Mouse (Mus musculus): ENCODE results near the gene Rpl23. TPM values are rescaled to one million over a fixed set of nuclear protein-coding genes. Genes with fewer than 3 reads are reported as not detected.
A peak's percentile ranks its signal among the peaks of the same experiment; 100 is the strongest.

The Rpl23 gene
- polyA plus RNA-seq, 1 experiment from 2014 or later: 491 TPM

DNA sequence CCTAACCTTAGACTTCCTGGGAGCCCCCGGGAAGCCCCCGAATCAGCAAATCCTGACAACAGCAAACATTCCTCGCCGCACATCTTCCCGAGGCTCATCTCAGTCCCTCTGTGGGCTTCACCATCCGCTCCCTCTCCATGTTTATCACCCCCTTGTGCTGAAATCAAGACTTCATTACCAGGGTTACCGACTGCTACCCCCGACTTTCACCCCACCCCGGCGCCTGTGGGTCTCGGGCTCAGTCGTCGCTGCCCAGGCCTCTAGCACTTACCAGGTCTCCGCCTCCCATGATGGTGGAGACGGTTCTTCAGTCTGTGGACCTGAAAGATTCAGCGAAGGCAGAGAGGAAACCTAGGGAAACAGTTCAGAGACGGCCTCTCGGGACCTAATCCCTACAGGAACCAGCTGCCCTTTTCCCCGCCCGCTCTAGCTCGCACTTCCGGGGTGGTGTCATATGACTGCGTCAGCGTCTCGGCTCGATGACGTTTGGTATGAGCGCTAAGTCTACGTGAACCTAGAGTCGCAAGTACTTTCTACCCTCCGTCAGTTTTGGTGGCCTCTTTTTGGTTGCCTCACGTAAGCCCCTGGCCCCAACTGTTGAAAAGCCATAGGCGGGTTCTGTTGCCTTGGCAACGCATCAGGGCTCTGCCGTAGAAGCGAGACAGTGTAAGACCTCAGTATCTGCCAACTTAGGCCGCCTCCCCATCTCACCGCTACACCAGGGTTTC is 15.9 kb downstream of the Rpl23 start, which contains the start of gene Cwc25:
Cwc25 (minus strand) TSS at position 403 of the 728 bp plus-strand sequence.
- H3K4me2 ChIP-seq (ENCODE audit: low read depth, low read length): peak within 1 kb of the TSS; percentile 70
- H3K9ac ChIP-seq (ENCODE audit: low read depth, low read length): peak within 1 kb of the TSS; percentile 98
- peak within 1 kb of the TSS; percentile 89 for H3K27ac ChIP-seq (ENCODE audit: low read length)
- under 1% methylated on average over 38 of the region's 38 CpGs for WGBS
- peaks cover 11% of the 10 kb centered on the region for H3K4me1 ChIP-seq (ENCODE audit: control insufficient read depth, insufficient read depth, low read length)
- no peaks in the 10 kb centered on the region for H3K9me3 ChIP-seq (ENCODE audit: control insufficient read depth, low read length)
- peaks cover 17% of the 10 kb centered on the region for H3K36me3 ChIP-seq (ENCODE audit: control insufficient read depth, insufficient read depth, low read length)
- no peaks in the 10 kb centered on the region for H3K27me3 ChIP-seq (replicated peaks; ENCODE audit: control insufficient read depth, insufficient read depth, low read length)
- H3K4me3 ChIP-seq (ENCODE audit: low read length): peak within 1 kb of the TSS; percentile 96
- ATAC-seq: peak; percentile 95

DNA sequence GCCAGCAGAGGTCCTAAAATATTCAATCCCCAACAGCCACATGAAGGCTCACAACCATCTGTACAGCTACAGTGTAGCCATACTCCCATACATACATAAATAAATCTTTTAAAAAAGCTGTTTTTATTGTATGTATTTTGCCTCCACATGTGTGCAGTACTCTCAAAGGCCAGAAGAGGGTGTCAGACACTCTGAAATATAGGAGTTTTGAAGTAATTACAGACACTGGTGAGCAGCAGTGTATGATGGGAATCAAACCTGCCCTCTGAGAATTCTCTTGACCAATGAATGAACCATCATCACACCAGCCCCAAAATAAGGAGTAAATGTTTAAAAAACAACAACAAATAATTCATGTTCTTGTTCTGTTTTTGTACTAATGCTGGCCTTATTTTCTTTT is 20.6 kb downstream of the Rpl23 start:
- no peak for ATAC-seq
- H3K4me1 ChIP-seq (ENCODE audit: control insufficient read depth, insufficient read depth, low read length): peaks cover 11% of the 10 kb centered on the region
- no peak overlapping the region for H3K4me2 ChIP-seq (ENCODE audit: low read depth, low read length)
- H3K36me3 ChIP-seq (ENCODE audit: control insufficient read depth, insufficient read depth, low read length): peaks cover 22% of the 10 kb centered on the region
- H3K9me3 ChIP-seq (ENCODE audit: control insufficient read depth, low read length): no peaks in the 10 kb centered on the region
- H3K27me3 ChIP-seq (replicated peaks; ENCODE audit: control insufficient read depth, insufficient read depth, low read length): no peaks in the 10 kb centered on the region
- H3K9ac ChIP-seq (ENCODE audit: low read depth, low read length): no peak overlapping the region
- H3K27ac ChIP-seq (ENCODE audit: low read length): no peak overlapping the region
- no peak overlapping the region for H3K4me3 ChIP-seq (ENCODE audit: low read length)

DNA sequence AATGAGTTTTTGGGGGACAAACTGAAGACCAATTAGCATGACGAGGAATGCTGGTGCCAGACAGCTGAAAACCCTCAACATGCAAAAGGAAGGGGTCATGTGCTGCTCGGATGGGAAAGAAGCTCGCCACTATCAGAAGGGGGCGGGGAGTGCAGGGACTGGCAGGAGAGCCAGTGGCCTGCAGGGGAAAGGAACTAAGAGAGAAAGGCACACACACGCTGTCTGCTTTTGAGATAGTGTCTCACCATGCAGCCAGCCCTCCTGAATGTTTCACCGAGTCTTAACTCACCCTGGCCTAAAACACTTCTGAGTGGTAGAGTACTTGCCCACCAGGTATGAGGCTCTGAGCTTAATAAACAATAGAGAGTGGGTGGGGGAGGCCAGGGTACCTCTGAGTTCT is 23.3 kb downstream of the Rpl23 start:
- Histone ChIP-seq H3K9ac (ENCODE audit: low read depth, low read length) (no peak overlapping the region), H3K4me2 (ENCODE audit: low read depth, low read length) (no peak overlapping the region), H3K4me3 (ENCODE audit: low read length) (no peak overlapping the region), H3K27ac (ENCODE audit: low read length) (no peak overlapping the region), H3K4me1 (ENCODE audit: control insufficient read depth, insufficient read depth, low read length) (no peaks in the 10 kb centered on the region), H3K27me3 (replicated peaks; ENCODE audit: control insufficient read depth, insufficient read depth, low read length) (no peaks in the 10 kb centered on the region), H3K9me3 (ENCODE audit: control insufficient read depth, low read length) (no peaks in the 10 kb centered on the region), H3K36me3 (ENCODE audit: control insufficient read depth, insufficient read depth, low read length) (peaks cover 26% of the 10 kb centered on the region)
- ATAC-seq: no peak
- WGBS: 79% methylated on average over 6 of the region's 6 CpGs

DNA sequence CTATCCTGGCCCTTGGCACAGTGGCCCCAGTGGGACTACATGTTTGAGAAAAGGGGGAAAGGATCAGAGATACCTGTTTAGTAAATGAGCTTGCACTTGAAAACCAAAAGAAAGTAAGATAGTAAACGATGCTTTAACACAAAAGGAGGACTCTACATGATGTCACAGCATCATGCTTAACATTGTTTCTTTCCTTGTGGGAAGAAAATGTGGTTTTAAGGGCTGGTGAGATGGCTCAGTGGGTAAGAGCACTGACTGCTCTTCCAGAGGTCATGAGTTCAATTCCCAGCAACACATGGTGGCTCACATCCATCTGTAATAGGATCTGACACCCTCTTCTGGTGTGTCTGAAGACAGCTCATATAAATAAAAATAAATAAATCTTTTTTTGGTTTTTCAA is 24.1 kb downstream of the Rpl23 start:
- Histone ChIP-seq H3K9ac (ENCODE audit: low read depth, low read length) (no peak overlapping the region), H3K27me3 (replicated peaks; ENCODE audit: control insufficient read depth, insufficient read depth, low read length) (no peaks in the 10 kb centered on the region), H3K36me3 (ENCODE audit: control insufficient read depth, insufficient read depth, low read length) (peaks cover 32% of the 10 kb centered on the region), H3K9me3 (ENCODE audit: control insufficient read depth, low read length) (no peaks in the 10 kb centered on the region), H3K27ac (ENCODE audit: low read length) (no peak overlapping the region), H3K4me2 (ENCODE audit: low read depth, low read length) (no peak overlapping the region), H3K4me3 (ENCODE audit: low read length) (no peak overlapping the region), H3K4me1 (ENCODE audit: control insufficient read depth, insufficient read depth, low read length) (no peaks in the 10 kb centered on the region)
- no peak for ATAC-seq
- WGBS: 90% methylated on average over 1 of the region's 1 CpGs

DNA sequence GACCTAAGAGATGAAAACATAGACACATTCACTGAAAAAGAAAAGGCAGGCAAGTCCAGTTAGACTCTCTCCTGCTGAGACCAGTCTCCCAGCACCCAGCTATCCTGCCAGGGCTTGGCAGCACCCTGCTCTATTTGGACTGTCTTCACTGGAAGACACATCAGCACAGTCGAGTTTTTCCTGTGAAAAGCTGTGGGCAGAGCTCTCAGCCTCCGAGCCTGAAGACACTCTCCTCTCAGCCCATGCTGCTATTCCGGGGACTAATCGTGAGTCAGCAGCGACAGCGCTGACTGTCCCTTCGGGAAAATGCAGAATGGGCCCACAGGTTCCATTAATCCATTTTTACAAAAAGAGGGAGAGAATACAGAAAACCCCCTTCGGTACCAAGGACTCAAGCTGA is 29.0 kb downstream of the Rpl23 start:
- Histone ChIP-seq H3K4me1 (ENCODE audit: control insufficient read depth, insufficient read depth, low read length) (no peaks in the 10 kb centered on the region), H3K36me3 (ENCODE audit: control insufficient read depth, insufficient read depth, low read length) (peaks cover 33% of the 10 kb centered on the region), H3K9ac (ENCODE audit: low read depth, low read length) (no peak overlapping the region), H3K27me3 (replicated peaks; ENCODE audit: control insufficient read depth, insufficient read depth, low read length) (no peaks in the 10 kb centered on the region), H3K9me3 (ENCODE audit: control insufficient read depth, low read length) (no peaks in the 10 kb centered on the region), H3K4me2 (ENCODE audit: low read depth, low read length) (no peak overlapping the region), H3K4me3 (ENCODE audit: low read length) (no peak overlapping the region), H3K27ac (ENCODE audit: low read length) (no peak overlapping the region)
- ATAC-seq: no peak
- WGBS: 94% methylated on average over 8 of the region's 8 CpGs

DNA sequence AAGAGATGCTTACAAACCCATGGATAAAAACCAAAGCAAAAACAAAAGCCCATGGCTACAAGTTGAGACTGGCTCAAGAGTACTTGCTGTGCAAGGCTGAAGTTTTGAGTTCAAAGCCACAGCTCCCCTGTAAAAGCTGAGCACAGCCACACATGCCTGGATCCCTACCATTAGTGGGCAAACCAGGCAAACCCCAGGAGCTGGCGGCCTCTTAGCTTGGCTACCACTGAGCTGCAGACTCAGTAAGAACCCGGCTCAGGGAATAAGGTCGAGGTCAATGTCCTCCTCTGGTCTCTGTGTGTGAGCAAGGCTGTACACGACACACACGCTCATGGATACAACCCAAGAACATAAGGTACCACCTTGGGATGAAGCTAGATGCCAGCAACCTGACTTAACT is 33.7 kb downstream of the Rpl23 start:
- Histone ChIP-seq H3K27me3 (replicated peaks; ENCODE audit: control insufficient read depth, insufficient read depth, low read length) (no peaks in the 10 kb centered on the region), H3K4me1 (ENCODE audit: control insufficient read depth, insufficient read depth, low read length) (peaks cover 3% of the 10 kb centered on the region), H3K4me2 (ENCODE audit: low read depth, low read length) (no peak overlapping the region), H3K9me3 (ENCODE audit: control insufficient read depth, low read length) (no peaks in the 10 kb centered on the region), H3K4me3 (ENCODE audit: low read length) (no peak overlapping the region), H3K9ac (ENCODE audit: low read depth, low read length) (no peak overlapping the region), H3K27ac (ENCODE audit: low read length) (no peak overlapping the region), H3K36me3 (ENCODE audit: control insufficient read depth, insufficient read depth, low read length) (peaks cover 25% of the 10 kb centered on the region)
- no peak for ATAC-seq
- 80% methylated on average over 5 of the region's 5 CpGs for WGBS

DNA sequence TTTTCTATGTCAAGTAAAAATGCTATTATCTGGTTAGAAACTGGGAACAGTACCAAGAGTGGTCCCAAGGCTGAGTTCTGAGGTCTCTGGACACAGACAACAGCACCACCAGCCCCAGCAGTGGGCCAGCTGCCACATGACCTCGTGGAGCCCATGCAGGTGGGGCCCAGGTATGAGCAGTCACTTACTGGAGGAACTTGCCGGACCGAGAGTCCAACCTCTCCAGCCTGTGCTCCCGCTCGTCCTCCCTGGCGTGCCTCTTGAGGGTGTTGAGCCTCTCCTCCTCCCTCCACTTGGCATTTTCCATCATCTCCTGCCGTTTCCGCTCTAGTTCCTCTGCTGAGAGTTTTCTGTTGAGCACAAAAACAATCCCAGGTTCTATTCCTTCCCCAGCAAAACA is 34.5 kb downstream of the Rpl23 start:
- Histone ChIP-seq H3K9ac (ENCODE audit: low read depth, low read length) (no peak overlapping the region), H3K9me3 (ENCODE audit: control insufficient read depth, low read length) (no peaks in the 10 kb centered on the region), H3K27me3 (replicated peaks; ENCODE audit: control insufficient read depth, insufficient read depth, low read length) (no peaks in the 10 kb centered on the region), H3K4me2 (ENCODE audit: low read depth, low read length) (no peak overlapping the region), H3K4me3 (ENCODE audit: low read length) (no peak overlapping the region), H3K36me3 (ENCODE audit: control insufficient read depth, insufficient read depth, low read length) (peaks cover 18% of the 10 kb centered on the region), H3K4me1 (ENCODE audit: control insufficient read depth, insufficient read depth, low read length) (peaks cover 10% of the 10 kb centered on the region), H3K27ac (ENCODE audit: low read length) (no peak overlapping the region)
- no peak for ATAC-seq
- WGBS: 91% methylated on average over 8 of the region's 8 CpGs

DNA sequence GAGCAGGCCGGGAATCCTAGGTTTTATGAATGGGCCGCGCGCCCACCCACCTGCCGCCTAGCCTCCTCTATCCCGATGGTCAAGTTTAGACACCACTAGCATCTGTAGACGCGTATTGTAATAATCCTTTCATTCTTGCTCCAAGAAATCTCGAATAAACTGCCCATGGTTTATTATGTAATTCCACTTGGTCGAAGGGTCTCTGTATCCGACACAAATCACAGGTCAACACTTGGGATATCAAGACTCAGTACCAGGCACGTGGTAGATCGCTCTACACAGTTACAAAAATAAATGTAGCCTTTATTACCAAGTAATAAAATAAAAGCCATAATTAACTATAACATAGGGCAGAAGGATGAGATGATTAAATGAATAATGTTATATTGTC is 36.9 kb downstream of the Rpl23 start:
- Histone ChIP-seq H3K27me3 (replicated peaks; ENCODE audit: control insufficient read depth, insufficient read depth, low read length) (no peaks in the 10 kb centered on the region), H3K36me3 (ENCODE audit: control insufficient read depth, insufficient read depth, low read length) (peaks cover 9% of the 10 kb centered on the region; the same call in 1 of the 2 replicates), H3K9me3 (ENCODE audit: control insufficient read depth, low read length) (no peaks in the 10 kb centered on the region), H3K4me3 (ENCODE audit: low read length) (peak overlapping the region; percentile 84), H3K9ac (ENCODE audit: low read depth, low read length) (0 out of 2 replicates have a peak overlapping the region, but pooled peaks have one; percentile 11), H3K27ac (ENCODE audit: low read length) (no peak overlapping the region), H3K4me1 (ENCODE audit: control insufficient read depth, insufficient read depth, low read length) (peaks cover 17% of the 10 kb centered on the region), H3K4me2 (ENCODE audit: low read depth, low read length) (peak overlapping the region; percentile 72)
- WGBS: 9% methylated on average over 13 of the region's 13 CpGs
- no peak for ATAC-seq

DNA sequence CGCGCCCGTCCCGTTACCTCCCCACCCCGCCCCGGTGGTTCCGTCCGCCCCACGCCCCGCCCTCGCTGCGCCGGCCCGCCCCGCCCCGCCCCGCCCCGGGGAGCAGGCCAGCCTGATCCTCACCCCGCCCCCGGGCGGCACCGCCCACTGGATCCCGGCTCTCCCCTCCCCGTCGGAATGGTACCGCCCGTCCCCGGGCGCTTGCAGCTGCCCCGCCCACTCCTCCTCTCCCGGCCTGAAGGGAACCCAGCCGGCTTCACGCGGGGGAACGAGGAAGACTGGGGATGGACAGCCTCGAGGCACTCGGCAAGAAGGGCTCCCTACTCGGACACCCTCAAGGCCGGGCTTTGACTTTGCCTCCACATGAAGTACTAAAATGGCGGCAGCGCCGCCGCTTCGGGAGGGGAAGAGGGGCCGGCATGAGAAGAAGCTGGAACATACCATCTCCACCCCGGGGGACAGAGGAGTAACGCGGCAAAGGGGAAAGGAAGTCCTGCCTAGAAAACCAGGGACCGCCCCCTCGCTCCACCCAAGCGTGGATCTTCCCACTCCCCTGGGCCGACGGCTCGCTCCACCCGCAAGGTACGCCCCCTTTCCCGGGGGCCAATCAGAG is 37.4 kb downstream of the Rpl23 start:
- Histone ChIP-seq H3K4me2 (ENCODE audit: low read depth, low read length) (peak overlapping the region; percentile 91), H3K27me3 (replicated peaks; ENCODE audit: control insufficient read depth, insufficient read depth, low read length) (no peaks in the 10 kb centered on the region), H3K36me3 (ENCODE audit: control insufficient read depth, insufficient read depth, low read length) (peaks cover 9% of the 10 kb centered on the region; the same call in 1 of the 2 replicates), H3K9me3 (ENCODE audit: control insufficient read depth, low read length) (no peaks in the 10 kb centered on the region), H3K4me1 (ENCODE audit: control insufficient read depth, insufficient read depth, low read length) (peaks cover 17% of the 10 kb centered on the region), H3K27ac (ENCODE audit: low read length) (peak overlapping the region; percentile 90), H3K4me3 (ENCODE audit: low read length) (peak overlapping the region; percentile 84), H3K9ac (ENCODE audit: low read depth, low read length) (peak overlapping the region; percentile 95)
- under 1% methylated on average over 37 of the region's 57 CpGs for WGBS
- ATAC-seq: peak; percentile 96
